Mouse (Mus musculus): ENCODE results near the gene 1700001P01Rik.
"Not testable (repeated sequence)": the region's sequence is repeated elsewhere in the genome, so short reads cannot be mapped to it uniquely, and the experiment has no call there.

The 1700001P01Rik gene

GRCm38 (mm10) chr11:97753277-97753676 is 22.4 kb downstream of the 1700001P01Rik start:
- no peak for DNase-seq (ENCODE audit: inconsistent age in 2 of 2, low spot score in 1 of 2)

DNA sequence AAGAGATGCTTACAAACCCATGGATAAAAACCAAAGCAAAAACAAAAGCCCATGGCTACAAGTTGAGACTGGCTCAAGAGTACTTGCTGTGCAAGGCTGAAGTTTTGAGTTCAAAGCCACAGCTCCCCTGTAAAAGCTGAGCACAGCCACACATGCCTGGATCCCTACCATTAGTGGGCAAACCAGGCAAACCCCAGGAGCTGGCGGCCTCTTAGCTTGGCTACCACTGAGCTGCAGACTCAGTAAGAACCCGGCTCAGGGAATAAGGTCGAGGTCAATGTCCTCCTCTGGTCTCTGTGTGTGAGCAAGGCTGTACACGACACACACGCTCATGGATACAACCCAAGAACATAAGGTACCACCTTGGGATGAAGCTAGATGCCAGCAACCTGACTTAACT is 27.2 kb downstream of the 1700001P01Rik start:
- peak; percentile 72 to 88 for DNase-seq (ENCODE audit: inconsistent age in 2 of 2, low spot score in 1 of 2)

DNA sequence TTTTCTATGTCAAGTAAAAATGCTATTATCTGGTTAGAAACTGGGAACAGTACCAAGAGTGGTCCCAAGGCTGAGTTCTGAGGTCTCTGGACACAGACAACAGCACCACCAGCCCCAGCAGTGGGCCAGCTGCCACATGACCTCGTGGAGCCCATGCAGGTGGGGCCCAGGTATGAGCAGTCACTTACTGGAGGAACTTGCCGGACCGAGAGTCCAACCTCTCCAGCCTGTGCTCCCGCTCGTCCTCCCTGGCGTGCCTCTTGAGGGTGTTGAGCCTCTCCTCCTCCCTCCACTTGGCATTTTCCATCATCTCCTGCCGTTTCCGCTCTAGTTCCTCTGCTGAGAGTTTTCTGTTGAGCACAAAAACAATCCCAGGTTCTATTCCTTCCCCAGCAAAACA is 27.9 kb downstream of the 1700001P01Rik start:
- peak; percentile 45 to 66 for DNase-seq (ENCODE audit: inconsistent age in 2 of 2, low spot score in 1 of 2)

- DNase-seq (ENCODE audit: inconsistent age in 2 of 2, low spot score in 1 of 2) = no peak
These were observed 30.4 kb downstream of the 1700001P01Rik start for GRCm38 (mm10) chr11:97745331-97745721.

GRCm38 (mm10) chr11:97744718-97745330 is 30.9 kb downstream of the 1700001P01Rik start:
- DNase-seq (ENCODE audit: inconsistent age in 2 of 2, low spot score in 1 of 2) = peak; percentile 99 to 100

DNA sequence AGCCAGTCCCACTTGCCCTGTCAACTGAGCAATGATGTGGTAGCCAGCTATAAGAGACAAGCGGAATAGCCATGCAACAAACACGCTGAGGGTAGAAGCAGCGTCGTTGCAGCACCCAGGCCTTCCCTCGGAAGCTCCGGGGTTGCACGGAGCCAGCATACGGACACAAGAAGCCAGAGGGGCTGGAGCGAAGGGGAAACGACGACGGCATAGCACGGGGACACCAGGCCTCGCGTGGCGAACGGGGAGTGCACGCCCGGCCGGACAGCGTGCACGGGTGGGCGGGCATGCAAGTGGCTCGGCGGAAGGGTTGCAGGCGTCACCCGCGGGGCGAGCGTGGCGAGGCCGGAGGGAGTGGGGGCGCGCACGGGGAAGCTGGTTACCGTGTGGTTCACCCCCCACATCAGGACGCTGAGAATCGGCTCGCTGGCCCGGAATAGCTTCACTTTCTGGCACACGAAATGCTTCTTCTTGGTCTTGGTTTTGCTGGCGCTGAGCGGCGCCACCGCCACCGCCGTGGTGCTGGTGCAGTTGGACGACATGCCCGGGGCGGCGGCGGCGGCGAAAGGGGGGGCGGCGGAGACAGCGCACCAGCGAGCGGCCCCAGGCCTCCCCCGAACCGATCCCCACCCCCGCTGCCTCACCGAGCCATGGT is 31.5 kb downstream of the 1700001P01Rik start, which contains the start of gene Pip4k2b:
Gene Pip4k2b (minus strand): TSS at position 642 of the 655 bp plus-strand sequence.
- peak in 1 of 2 experiments; percentile 88 for DNase-seq (ENCODE audit: inconsistent age in 2 of 2, low spot score in 1 of 2)

- peak in 1 of 2 experiments; percentile 55 for DNase-seq (ENCODE audit: inconsistent age in 2 of 2, low spot score in 1 of 2)
These were observed 32.3 kb downstream of the 1700001P01Rik start for GRCm38 (mm10) chr11:97743423-97743822.

- peak in 1 of 2 experiments; percentile 36 for DNase-seq (ENCODE audit: inconsistent age in 2 of 2, low spot score in 1 of 2)
These were observed 33.1 kb downstream of the 1700001P01Rik start for GRCm38 (mm10) chr11:97742591-97742990.

- no peak for DNase-seq (ENCODE audit: inconsistent age in 2 of 2, low spot score in 1 of 2)
These were observed 33.6 kb downstream of the 1700001P01Rik start for GRCm38 (mm10) chr11:97742157-97742556.

DNA sequence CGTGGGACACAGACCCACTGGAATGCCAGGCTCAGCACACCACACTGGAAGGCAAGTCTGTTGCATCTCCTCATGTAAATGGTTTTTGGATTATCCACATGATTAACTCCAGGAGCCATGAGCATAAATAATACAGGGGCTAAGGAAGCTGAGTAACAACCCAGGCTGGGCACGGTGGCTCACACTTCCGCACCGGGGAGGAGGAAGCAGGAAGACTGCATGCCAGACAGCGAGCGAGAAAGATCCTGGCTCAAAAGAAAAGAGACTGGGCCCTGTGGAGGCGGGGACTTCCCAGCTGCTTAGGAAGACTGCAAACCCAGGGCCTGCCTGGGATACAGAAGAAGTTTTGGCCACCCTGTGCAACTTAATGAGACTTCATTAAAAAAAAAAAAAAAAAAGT is 35.5 kb downstream of the 1700001P01Rik start:
- DNase-seq (ENCODE audit: inconsistent age in 2 of 2, low spot score in 1 of 2) = peak in 1 of 2 experiments; percentile 63

GRCm38 (mm10) chr11:97739155-97739554 is 36.6 kb downstream of the 1700001P01Rik start:
- no peak for DNase-seq (ENCODE audit: inconsistent age in 2 of 2, low spot score in 1 of 2)

DNA sequence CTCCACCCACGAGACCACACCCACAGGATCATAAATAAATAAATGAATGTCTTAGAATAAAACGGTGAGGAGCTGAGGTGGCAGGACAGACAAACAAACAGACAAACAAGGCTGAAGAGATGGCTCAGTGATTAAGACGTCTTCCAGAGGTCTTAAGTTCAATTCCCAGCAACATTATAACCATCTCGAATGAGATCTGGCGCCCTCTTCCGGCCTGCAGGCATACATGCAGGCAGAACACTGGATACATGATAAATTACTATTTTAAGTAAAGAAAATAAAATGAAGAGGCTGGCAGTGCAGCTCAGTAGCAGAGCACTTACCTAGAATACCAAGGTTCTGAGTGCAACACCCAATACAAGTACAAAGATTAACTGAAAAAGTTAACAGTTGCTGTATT is 37.0 kb downstream of the 1700001P01Rik start:
- peak in 1 of 2 experiments; percentile 44 for DNase-seq (ENCODE audit: inconsistent age in 2 of 2, low spot score in 1 of 2)

DNA sequence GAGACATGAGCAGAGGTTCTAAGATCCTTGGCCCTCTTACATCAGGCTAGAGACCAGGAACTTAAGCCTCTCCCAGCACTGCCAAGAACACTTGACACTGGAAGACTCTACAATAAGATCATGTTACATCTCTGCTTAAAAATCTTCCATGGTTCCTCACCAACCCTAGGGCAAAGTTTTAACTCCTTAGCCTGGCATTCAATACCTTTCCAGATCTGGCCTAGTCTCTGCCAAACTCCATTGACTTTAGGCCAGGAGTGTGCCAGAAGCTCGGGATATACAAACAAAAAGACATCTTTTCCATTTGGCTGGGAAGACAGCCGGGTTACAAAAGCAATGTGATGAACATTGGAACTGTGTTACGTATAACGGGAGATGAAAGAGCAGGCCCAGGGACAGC is 38.1 kb downstream of the 1700001P01Rik start:
- DNase-seq (ENCODE audit: inconsistent age in 2 of 2, low spot score in 1 of 2) = no peak

GRCm38 (mm10) chr11:97736645-97737044 is 39.1 kb downstream of the 1700001P01Rik start:
- DNase-seq (ENCODE audit: inconsistent age in 2 of 2, low spot score in 1 of 2) = no peak

- not testable (repeated sequence) for DNase-seq (ENCODE audit: inconsistent age in 2 of 2, low spot score in 1 of 2)
These were observed 40.9 kb downstream of the 1700001P01Rik start for GRCm38 (mm10) chr11:97734810-97735209.

- DNase-seq (ENCODE audit: inconsistent age in 2 of 2, low spot score in 1 of 2) = no peak
These were observed 42.0 kb downstream of the 1700001P01Rik start for GRCm38 (mm10) chr11:97733689-97734088.

- no peak for DNase-seq (ENCODE audit: inconsistent age in 2 of 2, low spot score in 1 of 2)
These were observed 47.0 kb downstream of the 1700001P01Rik start for GRCm38 (mm10) chr11:97728730-97729129.

DNA sequence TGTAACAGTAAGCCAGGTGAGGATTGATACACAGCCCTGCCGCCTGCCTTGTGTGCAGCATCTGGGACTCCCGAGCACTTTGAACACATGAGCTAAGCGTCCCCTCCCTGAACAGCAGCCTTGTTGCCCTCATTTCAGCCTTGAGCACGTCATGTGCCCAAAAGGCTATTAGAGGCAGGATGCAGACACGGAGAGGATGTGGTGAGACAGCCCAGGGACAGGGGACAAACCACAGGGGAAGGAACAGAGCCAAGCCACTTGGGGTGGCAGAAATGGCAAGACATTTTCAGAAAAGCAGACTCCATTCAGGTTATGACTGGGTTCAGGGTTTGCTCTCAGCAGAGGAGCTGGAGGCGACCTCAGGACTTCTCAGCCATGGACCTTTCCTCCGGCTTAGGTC is 47.4 kb downstream of the 1700001P01Rik start:
- DNase-seq (ENCODE audit: inconsistent age in 2 of 2, low spot score in 1 of 2) = no peak

DNA sequence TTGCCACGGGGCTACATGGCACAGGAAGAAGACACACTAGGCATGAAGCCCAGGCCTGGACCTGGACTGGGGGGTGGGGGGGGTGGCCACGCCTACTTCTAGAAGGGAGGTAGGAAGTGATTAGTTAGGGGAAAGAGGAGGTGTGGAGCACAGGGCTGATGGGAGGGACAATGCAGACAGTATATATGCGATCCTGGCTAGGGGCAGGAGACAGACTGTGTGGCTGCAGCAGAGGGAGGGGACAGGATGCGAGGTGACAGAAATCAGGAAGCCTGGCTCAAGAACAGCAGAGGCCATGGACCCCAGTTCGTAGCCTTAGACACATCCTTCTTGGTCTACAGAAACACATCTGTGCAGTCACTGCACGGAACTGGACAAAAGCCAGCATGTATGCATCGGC is 52.0 kb downstream of the 1700001P01Rik start:
- DNase-seq (ENCODE audit: inconsistent age in 2 of 2, low spot score in 1 of 2) = no peak

All from adrenal gland, adult (tissue).